Mouse (Mus musculus): Measurements from ENCODE around the gene Slc30a2. TPM values are rescaled to one million over a fixed set of nuclear protein-coding genes. Genes with fewer than 3 reads are reported as not detected.
"Not testable (repeated sequence)": the region's sequence is repeated elsewhere in the genome, so short reads cannot be mapped to it uniquely, and the experiment has no call there.

The Slc30a2 gene
- total RNA-seq, 2 experiments from 2014 or later, result 4.4 to 25.8 TPM

DNA sequence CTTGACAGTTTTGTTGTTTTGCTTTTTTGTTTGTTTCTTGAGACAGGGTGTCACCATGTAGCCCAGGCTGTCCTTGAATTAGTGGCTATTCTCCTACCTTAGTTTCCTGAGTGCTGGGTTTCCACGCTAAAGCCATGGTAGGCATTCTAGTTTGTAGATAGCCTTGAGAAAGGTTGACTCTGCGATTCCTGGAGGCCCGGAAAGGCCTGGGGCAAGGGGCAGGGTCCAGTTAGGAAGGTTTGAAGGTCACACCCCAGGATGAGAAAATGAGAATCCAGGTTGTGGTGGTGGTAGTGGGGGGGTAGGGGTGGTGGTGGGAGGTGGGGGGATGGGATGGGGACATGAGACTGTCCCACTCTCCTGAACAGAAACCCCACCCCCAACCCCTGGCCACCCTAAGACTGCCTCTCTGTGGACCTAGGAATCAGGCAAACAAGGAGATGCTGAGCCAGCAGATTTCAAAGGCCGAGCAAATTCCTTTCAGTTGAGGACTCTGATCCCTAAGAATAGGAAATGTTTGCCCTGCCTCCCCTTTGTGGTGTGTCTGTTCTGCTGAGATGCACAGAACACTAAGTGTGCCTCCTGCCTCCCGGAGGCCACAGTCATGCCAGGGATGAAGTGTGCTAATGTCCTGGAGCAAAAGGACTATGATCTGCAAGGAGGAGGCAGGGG lies 16.0 kb upstream of the Slc30a2 start:
- no peak for DNase-seq
- no peak for TF ChIP-seq CTCF (IDR thresholded peaks at IDR 0.05)
- Histone ChIP-seq H3K27ac (peak overlapping the region; percentile 49), H3K4me3 (no peak overlapping the region)
- intact Hi-C loops (cut with DNase I), result no loop called here

DNA sequence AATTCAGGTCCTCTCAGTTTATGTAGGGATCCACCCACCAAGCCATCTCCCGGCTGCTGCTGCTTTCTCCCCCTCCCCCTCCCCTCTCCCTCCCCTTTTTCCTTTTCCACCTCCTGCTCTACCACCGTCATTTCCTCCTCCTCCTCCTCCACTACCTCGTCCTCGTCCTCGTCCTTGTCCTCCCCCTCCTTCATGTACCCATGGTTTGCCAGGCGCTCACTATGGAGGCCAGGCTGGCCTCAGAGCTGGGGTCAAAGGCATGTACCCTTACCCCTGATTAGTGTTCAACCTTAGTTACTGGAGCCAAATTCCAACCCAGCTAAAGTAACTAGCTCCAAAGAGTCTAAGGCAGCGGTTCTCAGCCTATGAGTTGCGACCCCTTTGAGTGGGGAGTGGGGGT lies 14.8 kb upstream of the Slc30a2 start:
- no peak for DNase-seq
- Histone ChIP-seq H3K4me3 (no peak overlapping the region), H3K27ac (no peak overlapping the region)
- TF ChIP-seq CTCF (IDR thresholded peaks at IDR 0.05), result no peak
- intact Hi-C loops (cut with DNase I), result no loop called here

DNA sequence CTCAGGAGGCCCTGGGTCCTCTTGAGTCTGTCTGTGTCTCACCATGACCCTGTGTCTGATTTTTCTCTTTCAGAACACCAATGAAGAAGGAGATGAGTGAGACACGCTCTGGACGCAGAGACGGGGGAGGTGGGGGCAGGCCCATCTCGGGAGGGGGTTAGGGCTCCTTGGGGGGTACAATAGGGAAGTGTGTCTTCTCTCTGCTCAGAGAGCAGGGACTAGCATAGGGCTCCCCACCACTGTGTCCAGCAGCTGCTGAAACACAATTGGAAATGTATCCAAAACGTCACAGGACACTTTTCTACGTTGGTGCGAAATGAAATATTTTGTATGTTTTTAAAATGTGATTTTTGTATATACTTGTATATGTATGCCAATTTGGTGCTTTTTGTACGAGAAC lies 14.1 kb upstream of the Slc30a2 start:
- DNase-seq, result no peak
- H3K4me3 ChIP-seq, result no peak overlapping the region
- H3K27ac ChIP-seq, result no peak overlapping the region
- intact Hi-C loops (cut with DNase I), result no loop called here
- no peak for TF ChIP-seq CTCF (IDR thresholded peaks at IDR 0.05)

DNA sequence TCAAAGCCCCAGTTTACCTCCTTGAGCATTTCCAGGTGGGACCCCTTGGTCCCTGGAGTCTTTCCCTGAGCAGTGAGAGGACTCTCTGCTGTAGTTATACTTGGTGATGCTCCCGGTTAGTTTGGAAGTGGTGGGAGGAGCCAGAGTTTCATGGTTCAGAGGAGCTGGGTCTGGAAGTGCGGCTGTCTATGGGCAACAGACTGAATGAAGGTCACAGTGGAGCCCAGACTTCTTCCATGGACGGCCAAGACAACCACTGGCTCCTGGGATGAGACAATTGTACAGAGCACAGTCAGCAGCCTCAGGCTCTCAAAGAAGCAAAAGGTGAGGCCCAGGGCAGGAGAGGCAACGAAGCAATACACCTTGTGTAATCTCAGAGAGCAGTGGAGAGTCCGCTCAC lies 12.7 kb upstream of the Slc30a2 start:
- Histone ChIP-seq H3K4me3 (no peak overlapping the region), H3K27ac (peak overlapping the region; percentile 35; the same call in 1 of the 2 replicates)
- intact Hi-C loops (cut with DNase I), result no loop called here
- TF ChIP-seq CTCF (IDR thresholded peaks at IDR 0.05), result no peak
- DNase-seq, result no peak

DNA sequence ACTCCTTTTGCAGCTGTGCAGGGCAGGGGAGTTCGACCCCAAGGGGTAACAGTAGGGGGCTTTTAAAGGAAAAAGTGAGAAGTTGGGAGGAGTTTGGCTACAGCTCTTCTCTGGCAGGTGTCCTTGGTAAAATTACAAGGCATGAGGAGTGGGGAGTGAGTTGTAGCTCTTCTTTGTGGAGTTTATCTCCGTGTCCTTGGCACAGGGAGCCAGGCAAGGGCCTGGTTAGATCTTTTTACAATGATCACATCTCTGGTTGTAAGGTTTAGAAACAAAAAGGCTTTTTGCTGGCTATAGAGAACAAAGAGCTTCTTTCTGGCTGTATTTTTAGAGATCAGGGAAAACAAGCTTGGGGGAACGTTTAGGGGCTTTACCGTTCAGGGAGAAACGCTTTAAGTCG lies 1.8 kb upstream of the Slc30a2 start:
- DNase-seq; H3K27ac ChIP-seq; intact Hi-C loops (cut with DNase I); H3K4me3 ChIP-seq: not testable (repeated sequence)

DNA sequence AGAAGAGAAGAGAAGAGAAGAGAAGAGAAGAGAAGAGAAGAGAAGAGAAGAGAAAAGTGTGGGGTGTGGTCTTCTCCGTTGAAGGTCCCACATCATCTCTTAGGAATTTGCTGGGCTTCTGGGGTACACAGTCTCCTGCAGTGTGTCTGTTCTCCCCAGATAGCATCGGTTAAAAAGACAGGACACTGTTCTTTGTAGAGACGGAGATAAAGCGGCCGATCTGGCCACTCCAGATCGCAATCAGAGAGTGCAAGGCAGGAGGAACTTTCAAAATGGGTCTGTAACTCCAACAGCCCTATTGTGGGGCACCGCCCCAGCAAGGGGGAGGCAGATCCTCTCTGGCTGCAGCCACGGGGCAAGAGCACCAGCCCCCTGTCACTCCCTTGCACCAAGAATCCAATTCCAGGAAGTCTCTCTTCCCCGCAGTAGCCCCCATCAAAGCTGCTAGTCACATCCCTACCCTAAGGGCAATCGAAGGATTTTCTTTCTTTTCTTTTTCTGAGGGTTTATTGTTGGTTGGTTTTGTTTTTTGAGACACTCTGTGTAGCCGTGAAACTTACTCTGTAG lies 685 bp upstream of the Slc30a2 start:
- DNase-seq, result peak; percentile 8
- TF ChIP-seq CTCF (IDR thresholded peaks at IDR 0.05), result no peak
- H3K4me3 ChIP-seq, result no peak overlapping the region
- intact Hi-C loops (cut with DNase I), result no loop called here
- H3K27ac ChIP-seq, result no peak overlapping the region

DNA sequence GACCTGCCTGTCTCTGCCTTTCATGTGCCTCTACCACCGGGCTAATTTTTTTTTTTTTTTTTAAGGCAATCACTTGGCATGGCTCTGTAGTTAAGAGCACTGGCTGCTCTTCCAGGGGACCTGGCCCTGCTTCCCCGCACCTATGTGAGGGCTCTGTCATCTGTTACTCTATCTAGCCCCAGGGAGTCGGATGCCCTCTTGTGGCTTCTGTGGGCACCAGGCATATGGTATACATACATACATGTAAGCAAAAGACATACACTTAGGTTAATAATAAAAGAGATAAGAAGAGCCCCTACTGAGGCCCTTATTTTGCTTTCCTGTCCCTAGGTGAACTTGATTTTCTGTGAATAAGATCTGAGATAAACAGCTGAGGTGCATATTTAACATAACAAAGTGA lies 1.6 kb downstream of the Slc30a2 start:
- intact Hi-C loops (cut with DNase I), result no loop called here
- no peak overlapping the region for H3K4me3 ChIP-seq
- no peak for DNase-seq
- TF ChIP-seq CTCF (IDR thresholded peaks at IDR 0.05), result peak; percentile 29; the same call in 1 of the 2 replicates
- no peak overlapping the region for H3K27ac ChIP-seq

DNA sequence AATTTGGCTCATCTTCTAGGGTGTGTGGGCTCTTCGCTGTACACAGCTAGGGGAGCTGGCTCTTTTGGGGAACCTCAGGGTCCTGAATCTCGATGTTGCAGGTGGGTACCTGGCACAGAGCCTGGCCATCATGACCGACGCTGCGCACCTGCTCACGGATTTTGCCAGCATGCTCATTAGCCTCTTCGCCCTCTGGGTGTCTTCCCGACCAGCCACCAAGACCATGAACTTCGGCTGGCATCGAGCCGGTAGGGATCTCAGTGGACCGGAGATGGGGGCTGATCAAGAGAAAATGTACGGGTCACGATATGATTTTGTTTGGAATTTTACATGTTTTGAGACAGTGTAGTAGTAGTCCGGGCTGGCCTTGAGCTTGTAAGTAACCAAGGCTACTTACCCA lies 2.8 kb downstream of the Slc30a2 start:
- Histone ChIP-seq H3K27ac (no peak overlapping the region), H3K4me3 (no peak overlapping the region)
- intact Hi-C loops (cut with DNase I), result no loop called here
- DNase-seq, result no peak
- TF ChIP-seq CTCF (IDR thresholded peaks at IDR 0.05), result no peak

DNA sequence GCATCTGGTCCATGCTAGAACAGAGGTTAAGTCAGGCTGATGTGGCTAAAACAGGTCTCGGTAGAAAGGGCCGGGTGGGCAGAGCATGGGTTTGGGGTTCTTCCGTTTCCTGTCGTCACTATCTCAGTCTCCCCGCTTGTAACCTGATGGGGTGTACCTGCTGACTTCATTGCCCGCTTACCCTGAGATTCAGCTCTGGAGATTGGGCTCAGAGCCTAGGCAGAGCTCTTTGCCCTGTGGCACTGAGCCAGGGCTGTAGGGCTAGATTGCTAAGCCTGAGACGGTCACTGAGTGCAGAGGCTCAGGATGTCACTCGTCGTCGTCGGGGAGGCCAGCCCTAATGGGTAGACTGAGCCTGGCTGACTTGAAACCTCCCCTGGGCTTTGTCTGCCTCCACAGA lies 5.1 kb downstream of the Slc30a2 start:
- intact Hi-C loops (cut with DNase I), result no loop called here
- DNase-seq, result peak; percentile 76
- H3K27ac ChIP-seq, result no peak overlapping the region
- no peak overlapping the region for H3K4me3 ChIP-seq
- TF ChIP-seq CTCF (IDR thresholded peaks at IDR 0.05), result no peak

DNA sequence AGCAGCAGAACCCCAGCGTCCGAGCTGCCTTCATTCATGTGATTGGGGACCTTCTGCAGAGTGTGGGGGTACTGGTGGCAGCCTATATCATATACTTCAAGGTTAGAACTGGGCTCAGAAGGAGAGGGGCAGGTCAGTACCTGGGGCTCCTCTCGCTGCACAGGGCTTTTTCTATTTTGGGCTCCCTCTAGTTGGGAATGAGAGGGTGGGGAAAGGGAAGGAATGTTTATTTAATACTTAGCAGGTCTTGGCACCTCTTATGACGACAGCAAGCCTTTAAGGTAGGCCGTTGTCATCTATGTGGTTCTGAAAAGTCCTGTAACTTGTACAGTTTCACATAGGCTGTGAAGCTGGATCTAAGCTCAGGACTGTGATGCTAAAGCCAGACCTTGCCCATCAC lies 5.6 kb downstream of the Slc30a2 start:
- no peak for TF ChIP-seq CTCF (IDR thresholded peaks at IDR 0.05)
- no peak overlapping the region for H3K27ac ChIP-seq
- intact Hi-C loops (cut with DNase I), result no loop called here
- DNase-seq, result no peak
- H3K4me3 ChIP-seq, result no peak overlapping the region

DNA sequence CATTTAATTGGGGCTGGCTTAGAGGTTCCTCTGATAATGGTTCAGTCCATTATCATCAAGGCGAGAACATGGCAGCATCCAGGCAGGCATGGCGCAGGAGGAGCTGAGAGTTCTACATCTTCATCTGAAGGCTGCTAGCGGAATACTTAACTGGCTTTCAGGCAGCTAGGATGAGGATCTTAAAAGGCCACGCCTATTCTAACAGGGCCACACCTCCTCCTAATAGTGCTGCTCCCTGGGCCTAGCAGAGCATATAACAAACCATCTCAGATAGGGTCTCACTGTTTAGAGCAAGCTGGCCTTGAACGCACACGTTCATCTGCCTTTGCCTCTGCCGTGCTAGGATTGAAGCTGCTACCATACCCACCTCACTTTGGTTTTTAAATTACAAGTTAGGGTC lies 6.8 kb downstream of the Slc30a2 start:
- no peak for TF ChIP-seq CTCF (IDR thresholded peaks at IDR 0.05)
- H3K27ac ChIP-seq, result no peak overlapping the region
- no peak overlapping the region for H3K4me3 ChIP-seq
- intact Hi-C loops (cut with DNase I), result no loop called here
- no peak for DNase-seq

DNA sequence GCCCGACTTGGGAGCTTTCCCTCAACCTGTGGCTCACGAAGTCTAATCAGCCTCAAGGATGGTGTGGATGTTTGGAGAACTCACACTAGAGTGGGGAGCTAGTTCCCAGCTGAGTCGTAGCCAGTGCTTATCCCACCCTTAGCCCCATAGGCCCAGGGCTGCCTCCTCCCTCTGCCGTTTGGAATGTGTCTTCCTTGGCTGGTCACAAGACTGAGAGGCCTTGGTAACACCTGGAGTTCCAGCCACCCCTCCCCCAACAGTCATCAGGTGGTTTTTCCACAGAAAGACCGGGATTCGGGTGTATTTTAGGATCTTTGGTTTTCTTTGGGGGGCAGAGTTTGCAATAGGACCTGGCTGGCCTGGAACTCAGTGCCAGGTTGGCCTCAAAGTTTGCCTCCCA lies 7.7 kb downstream of the Slc30a2 start:
- no peak for TF ChIP-seq CTCF (IDR thresholded peaks at IDR 0.05)
- Histone ChIP-seq H3K27ac (no peak overlapping the region), H3K4me3 (no peak overlapping the region)
- intact Hi-C loops (cut with DNase I), result no loop called here
- DNase-seq, result no peak

DNA sequence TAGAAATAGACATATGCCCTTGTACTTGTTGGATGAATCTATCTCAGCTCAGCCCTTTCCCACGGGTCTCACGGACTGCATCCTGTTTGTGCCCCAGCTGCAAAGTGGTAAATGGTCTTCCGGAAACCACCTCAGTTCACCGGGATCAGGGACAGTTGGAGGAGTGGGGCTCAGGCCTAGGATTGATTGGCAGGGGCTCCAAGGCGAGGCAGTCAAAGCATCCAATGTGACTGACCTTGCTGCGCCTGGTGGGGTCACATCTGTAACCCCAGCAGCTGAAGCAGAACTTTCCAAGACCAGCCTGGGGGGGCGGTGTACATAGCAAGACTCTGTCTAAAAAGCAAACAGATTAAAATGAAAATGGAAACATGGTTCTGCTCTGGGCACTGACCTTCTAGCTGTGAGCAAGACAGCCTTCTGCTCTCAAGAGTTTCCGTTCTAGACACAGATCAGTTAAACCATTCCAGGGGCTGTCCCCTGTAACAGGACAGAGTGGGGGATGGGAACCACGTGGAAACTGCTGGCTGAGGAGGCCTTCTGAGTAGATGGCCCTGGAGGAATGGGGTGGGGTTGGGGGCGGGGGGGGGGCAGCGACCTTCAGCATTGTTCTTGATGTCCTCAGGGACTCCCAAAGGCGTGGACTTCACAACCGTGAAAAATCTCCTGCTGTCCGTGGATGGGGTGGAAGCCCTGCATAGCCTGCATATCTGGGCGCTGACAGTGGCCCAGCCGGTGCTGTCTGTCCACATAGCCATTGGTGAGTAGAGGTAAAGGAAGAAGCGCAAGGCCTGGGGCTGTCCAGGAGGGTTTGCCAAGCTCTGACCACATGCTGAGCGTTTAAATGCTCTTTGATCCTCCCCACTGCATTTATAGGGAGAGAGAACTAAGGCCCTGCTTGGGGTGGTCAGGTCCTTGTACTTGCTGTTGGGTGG lies 8.6 kb downstream of the Slc30a2 start:
- intact Hi-C loops (cut with DNase I), result no loop called here
- DNase-seq, result no peak
- Histone ChIP-seq H3K27ac (peak overlapping the region; percentile 64), H3K4me3 (no peak overlapping the region)
- no peak for TF ChIP-seq CTCF (IDR thresholded peaks at IDR 0.05)
